Mouse (Mus musculus) ES-CJ7 (cell line): ENCODE results near the gene Gm42417.
A peak's percentile ranks its signal among the peaks of the same experiment; 100 is the strongest.

Experiments
- DNase-seq: peaks from one replicate; pipeline ENCODE4 v3.0.0; 2011; ENCODE audit warnings: low read depth, low spot score

Gm42417 gene

GRCm38 (mm10) chr1:36564101-36564500 is 24.9 kb upstream of the Gm42417 start:
- DNase-seq: no peak

GRCm38 (mm10) chr1:36563632-36564031 is 24.4 kb upstream of the Gm42417 start:
- DNase-seq: no peak

GRCm38 (mm10) chr1:36563197-36563596 is 24.0 kb upstream of the Gm42417 start:
- DNase-seq: no peak

GRCm38 (mm10) chr1:36562388-36562787 is 23.2 kb upstream of the Gm42417 start:
- no peak for DNase-seq

GRCm38 (mm10) chr1:36560903-36561302 is 21.7 kb upstream of the Gm42417 start:
- DNase-seq: no peak

- no peak for DNase-seq
Observed at GRCm38 (mm10) chr1:36559888-36560287, 20.7 kb upstream of the Gm42417 start.

GRCm38 (mm10) chr1:36559256-36559655 is 20.0 kb upstream of the Gm42417 start:
- DNase-seq: no peak

GRCm38 (mm10) chr1:36558031-36558993 is 19.1 kb upstream of the Gm42417 start, which contains the start of gene Sema4c:
Sema4c (minus strand) TSS chr1:36558349.
- peak; percentile 86 for DNase-seq

GRCm38 (mm10) chr1:36557457-36558011 is 18.3 kb upstream of the Gm42417 start:
- DNase-seq: no peak

- DNase-seq: peak; percentile 94
Observed at GRCm38 (mm10) chr1:36556553-36557456, 17.6 kb upstream of the Gm42417 start.

GRCm38 (mm10) chr1:36555798-36556395 is 16.7 kb upstream of the Gm42417 start:
- no peak for DNase-seq

- DNase-seq: no peak
Observed at GRCm38 (mm10) chr1:36554633-36555399, 15.6 kb upstream of the Gm42417 start.

- DNase-seq: no peak
Observed at GRCm38 (mm10) chr1:36552506-36552905, 13.3 kb upstream of the Gm42417 start.

- DNase-seq: no peak
Observed at GRCm38 (mm10) chr1:36551904-36552303, 12.7 kb upstream of the Gm42417 start.

- DNase-seq: no peak
Observed at GRCm38 (mm10) chr1:36550075-36550863, 11.0 kb upstream of the Gm42417 start.

GRCm38 (mm10) chr1:36549491-36549890 is 10.3 kb upstream of the Gm42417 start:
- no peak for DNase-seq

GRCm38 (mm10) chr1:36548771-36549170 is 9.5 kb upstream of the Gm42417 start:
- no peak for DNase-seq

GRCm38 (mm10) chr1:36547981-36548598 is 8.9 kb upstream of the Gm42417 start:
- no peak for DNase-seq

GRCm38 (mm10) chr1:36546888-36547471 is 7.8 kb upstream of the Gm42417 start, which contains the start of gene Ankrd39:
Ankrd39 (minus strand) TSS chr1:36547445.
- peak; percentile 100 for DNase-seq
